ENCODE assay signal across 10 mouse cellular contexts in genomic region chr1:192791897-192792361, GRCm38 (mm10). TPM values are rescaled to one million over a fixed set of nuclear protein-coding genes. Genes with fewer than 3 reads are reported as not detected.
DNase-seq lines count a peak whose midpoint lies in the region; ATAC-seq and TF ChIP-seq lines count a peak whose summit lies in the region.
"Had no signal": no experiment of that assay in that cellular context is flagged by ENCODE, and none has a peak within 500 bp of the region (broad histone marks: within the 10 kb centered on the region; RNA-seq: fewer than 3 reads in every experiment).

No protein-coding gene starts in this region.

- H3K9me3 ChIP-seq in lung, embryonic 16.5 days (ENCODE audit: control insufficient read depth, low read length): 0 out of 2 replicates have a peak, but pooled peaks cover 2% of the 10 kb centered on the region
- H3K9me3 ChIP-seq in limb, embryonic 11.5 days (ENCODE audit: control insufficient read depth, low read length): no peaks in the 10 kb centered on the region
- H3K9me3 ChIP-seq: hindbrain, embryonic 15.5 days had no signal

- H3K36me3 ChIP-seq in lung, embryonic 16.5 days (ENCODE audit: control insufficient read depth, insufficient read depth, low read length): no peaks in the 10 kb centered on the region
- H3K36me3 ChIP-seq in limb, embryonic 11.5 days (ENCODE audit: control insufficient read depth, insufficient read depth, low read length): no peaks in the 10 kb centered on the region
- H3K36me3 ChIP-seq: hindbrain, embryonic 15.5 days had no signal

- no peak overlapping the region for H3K4me2 ChIP-seq in lung, embryonic 16.5 days (ENCODE audit: low read depth, low read length)
- H3K4me2 ChIP-seq in limb, embryonic 11.5 days (ENCODE audit: low read depth, severe bottlenecking): peak overlapping the region; percentile 16; the same call in 1 of the 2 replicates
- H3K4me2 ChIP-seq: hindbrain, embryonic 15.5 days had no signal

- 5% methylated on average over 7 of the region's 7 CpGs for WGBS in lung, embryonic 16.5 days
- 8% methylated on average over 7 of the region's 7 CpGs for WGBS in limb, embryonic 11.5 days

- no peaks in the 10 kb centered on the region for H3K27me3 ChIP-seq in lung, embryonic 16.5 days (ENCODE audit: control insufficient read depth, insufficient read depth, low read depth, low read length)
- H3K27me3 ChIP-seq in limb, embryonic 11.5 days (ENCODE audit: control insufficient read depth, insufficient read depth, low read length): no peaks in the 10 kb centered on the region
- H3K27me3 ChIP-seq: hindbrain, embryonic 15.5 days had no signal

- DNase-seq in gastrocnemius, adult 2 months: peak; percentile 38
- no peak for DNase-seq in gastrocnemius, postnatal 36 days
- no peak for DNase-seq in lung, postnatal 10 days
- DNase-seq in limb, embryonic 11.5 days (ENCODE audit: low spot score): peak; percentile 64
- peak; percentile 68 for DNase-seq in thymus, postnatal 25 days
- no peak for DNase-seq in urinary bladder, adult 18-20 months (ENCODE audit: low spot score in 2 of 2)
- DNase-seq in layer of hippocampus, adult 2 months (ENCODE audit: low spot score in 2 of 2): no peak
- DNase-seq: B cell, adult 2 months had no signal

- H3K27ac ChIP-seq in gastrocnemius, adult 2 months: peak overlapping the region; percentile 49; the same call in 1 of the 2 replicates
- H3K27ac ChIP-seq in lung, embryonic 16.5 days (ENCODE audit: low read length): peak overlapping the region; percentile 48
- H3K27ac ChIP-seq in limb, embryonic 11.5 days (replicated peaks; ENCODE audit: low read depth, low read length): peak overlapping the region; percentile 63
- H3K27ac ChIP-seq in layer of hippocampus, adult 2 months: no peak overlapping the region
- H3K27ac ChIP-seq: hindbrain, embryonic 15.5 days had no signal

- no peak overlapping the region for H3K9ac ChIP-seq in lung, embryonic 16.5 days (ENCODE audit: low read length)
- no peak overlapping the region for H3K9ac ChIP-seq in limb, embryonic 11.5 days (ENCODE audit: low read length)
- H3K9ac ChIP-seq: hindbrain, embryonic 15.5 days had no signal

- peaks cover 29% of the 10 kb centered on the region for H3K4me1 ChIP-seq in lung, embryonic 16.5 days (replicated peaks; ENCODE audit: control insufficient read depth, insufficient read depth, low read length)
- peaks cover 35% of the 10 kb centered on the region for H3K4me1 ChIP-seq in limb, embryonic 11.5 days (ENCODE audit: control insufficient read depth, insufficient read depth, low read length)

- intact Hi-C loops in gastrocnemius, adult 2 months (cut with DNase I): no loop called here
- intact Hi-C loops in gastrocnemius, postnatal 36 days (cut with DNase I): no loop called here

- ATAC-seq in lung, embryonic 16.5 days (ENCODE audit: low read depth): no peak
- no peak for ATAC-seq in limb, embryonic 11.5 days (ENCODE audit: insufficient number of reproducible peaks, low FRiP score, low TSS enrichment, low read depth)

- no peak overlapping the region for H3K4me3 ChIP-seq in gastrocnemius, adult 2 months
- no peak overlapping the region for H3K4me3 ChIP-seq in lung, embryonic 16.5 days (ENCODE audit: low read length)
- H3K4me3 ChIP-seq in limb, embryonic 11.5 days (ENCODE audit: low read depth, low read length): no peak overlapping the region
- no peak overlapping the region for H3K4me3 ChIP-seq in layer of hippocampus, adult 2 months
- H3K4me3 ChIP-seq: hindbrain, embryonic 15.5 days had no signal

- no peak for TF ChIP-seq CTCF in gastrocnemius, adult 2 months (IDR thresholded peaks at IDR 0.05)
- no peak for TF ChIP-seq CTCF in layer of hippocampus, adult 2 months (conservative IDR thresholded peaks at IDR 0.05)

RNA-seq across cellular contexts. Expression of gene Hhat, which starts 20.9 kb away (rescaled TPM):
- under 1 TPM; 0.59 to 0.69 TPM for total RNA-seq in gastrocnemius, adult 2 months (2021)
- under 1 TPM; 0.48 to 0.54 TPM for total RNA-seq in gastrocnemius, postnatal 36 days (2021)
- 8.6 and 9.3 TPM in 2 replicates for polyA plus RNA-seq in lung, embryonic 16.5 days (2015; fragmentation: Nextera tagmentation; extraction: Ambion mirVana)
- 12.3 and 16.6 TPM in 2 replicates for polyA plus RNA-seq in limb, embryonic 11.5 days (2014; fragmentation: Nextera tagmentation; extraction: Ambion mirVana)
- 1 to 10 TPM; 1.6 TPM for total RNA-seq in layer of hippocampus, adult 2 months (2021)

Comparison
In these comparisons a context has a peak if more than half of its experiments do, and no peak if none do; other contexts are left out.
1. DNase-seq: peak in gastrocnemius, adult 2 months (single experiment), limb, embryonic 11.5 days (single experiment) and thymus, postnatal 25 days (single experiment); none in gastrocnemius, postnatal 36 days (0 of 2), lung, postnatal 10 days (single experiment), urinary bladder, adult 18-20 months (0 of 2) and layer of hippocampus, adult 2 months (0 of 2).